ENCODE assay signal across 8 mouse cellular contexts in the genomic region with DNA sequence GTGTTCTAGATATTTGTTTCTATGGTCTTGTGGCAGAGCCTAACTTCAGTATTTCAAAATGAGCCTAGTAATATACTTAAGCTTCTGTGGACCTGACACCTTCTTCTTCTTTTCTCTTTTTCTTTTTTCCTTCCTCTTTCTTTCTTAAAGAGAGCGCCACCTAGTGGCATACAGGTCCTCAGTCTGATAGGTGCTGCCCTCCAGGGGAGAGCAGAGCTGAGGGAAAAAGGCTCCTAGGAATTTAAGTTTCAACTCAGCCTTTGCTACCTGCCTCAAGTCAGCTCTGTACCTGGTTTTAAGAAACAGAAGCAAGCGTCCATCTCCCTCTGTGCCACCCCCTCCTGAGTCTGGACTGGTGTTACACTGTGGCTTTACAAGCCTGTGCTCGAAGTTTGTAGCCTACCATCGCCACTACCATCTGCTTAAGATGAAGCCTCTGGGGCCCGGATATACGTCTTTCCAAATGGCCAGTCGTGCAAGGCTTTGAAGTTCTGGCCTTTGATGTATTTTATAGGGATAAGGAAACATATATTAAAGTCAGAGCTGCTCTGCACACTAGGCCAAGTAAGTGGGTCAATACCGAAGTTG.
DNase-seq lines count a peak whose midpoint lies in the region.

No protein-coding gene starts in this region.

- peak; percentile 12 for DNase-seq in gastrocnemius, adult 18-20 months (ENCODE audit: low spot score)
- DNase-seq in gastrocnemius, postnatal 25 days = no peak
- peak; percentile 44 for DNase-seq in thymus, postnatal 0 days (ENCODE audit: low spot score)
- no peak for DNase-seq in thymus, postnatal 10 days (ENCODE audit: low spot score in 2 of 2)
- peak; percentile 43 for DNase-seq in embryo, embryonic 11.5 days (ENCODE audit: low read depth, low spot score)
- DNase-seq in layer of hippocampus, postnatal 10 days (ENCODE audit: low spot score in 2 of 2) = peak; percentile 21 to 32
- peak; percentile 11 for DNase-seq in retina, adult 2 months (ENCODE audit: low read depth, low spot score)
- no peak for DNase-seq in c-Kit-positive CD71-positive TER-119-positive erythroid progenitor cells, embryonic 14.5 days (ENCODE audit: low spot score)

Comparison
In these comparisons a context has a peak if more than half of its experiments do, and no peak if none do; other contexts are left out.
1. DNase-seq: peak in gastrocnemius, adult 18-20 months (single experiment), thymus, postnatal 0 days (single experiment), embryo, embryonic 11.5 days (single experiment), layer of hippocampus, postnatal 10 days (2 of 2) and retina, adult 2 months (single experiment); none in gastrocnemius, postnatal 25 days (single experiment), thymus, postnatal 10 days (0 of 2) and c-Kit-positive CD71-positive TER-119-positive erythroid progenitor cells, embryonic 14.5 days (single experiment).